Mouse (Mus musculus) adrenal gland, postnatal 4 days (tissue): ENCODE results near the gene Gm45618. TPM values are rescaled to one million over a fixed set of nuclear protein-coding genes. Genes with fewer than 3 reads are reported as not detected.

Experiments
- DNase-seq, 2 experiments: peaks; one replicate each; pipeline ENCODE4 v3.0.0; 2021 to 2022; ENCODE audit warnings: low spot score in 2 of 2, mixed read lengths in 2 of 2
- total RNA-seq, 2 experiments: library from RNA; stranded (reverse); gene quantifications; 2 replicates each; pipeline ENCODE4 v1.2.3; 2021

Gm45618 gene
- total RNA-seq, 2 experiments from 2014 or later: not detected

DNA sequence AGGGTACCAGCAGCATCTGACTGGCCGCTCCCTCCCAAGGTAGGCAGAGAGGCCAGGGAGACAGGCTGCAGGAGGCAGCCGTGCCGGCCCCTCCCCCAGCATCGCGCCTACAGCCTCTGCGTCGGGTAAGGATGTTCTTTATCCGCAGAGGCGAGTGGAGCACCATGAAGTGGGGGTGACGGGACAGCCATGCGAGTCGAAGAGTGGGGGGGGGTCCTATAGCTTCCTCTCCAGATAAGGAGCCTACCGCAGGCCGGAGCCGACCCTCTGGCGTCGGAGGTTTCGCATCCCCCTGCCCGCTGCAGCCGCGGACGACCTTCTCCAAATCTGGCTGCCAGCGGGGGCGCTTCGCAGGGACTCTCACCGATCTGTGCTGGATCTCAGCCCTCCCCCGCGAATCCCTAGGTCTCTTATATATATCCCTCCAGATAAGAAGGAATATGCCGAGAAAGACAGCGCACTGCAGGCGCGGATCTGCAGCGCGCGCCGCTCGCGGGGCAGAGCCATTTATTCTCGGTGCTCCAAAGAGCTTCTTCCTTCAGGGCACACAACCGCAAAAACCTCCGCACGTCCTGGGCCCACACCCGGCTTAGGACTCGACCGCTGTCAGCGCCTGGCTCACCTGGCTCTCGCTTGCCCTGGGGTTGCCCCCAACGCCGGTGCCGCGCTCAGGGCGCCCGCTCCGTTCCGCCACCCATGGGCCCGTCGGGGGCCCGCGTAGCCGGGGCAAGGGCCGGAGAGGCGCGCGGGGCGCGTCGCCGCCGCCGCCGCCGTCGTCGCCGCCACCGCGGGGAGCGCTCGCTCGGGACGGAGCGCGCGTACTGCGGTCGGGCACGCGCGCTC lies 26.0 kb downstream of the Gm45618 start:
- no peak for DNase-seq

GRCm38 (mm10) chr7:142093696-142094240 lies 26.8 kb downstream of the Gm45618 start:
- no peak for DNase-seq

GRCm38 (mm10) chr7:142092991-142093390 lies 27.5 kb downstream of the Gm45618 start:
- DNase-seq: no peak

DNA sequence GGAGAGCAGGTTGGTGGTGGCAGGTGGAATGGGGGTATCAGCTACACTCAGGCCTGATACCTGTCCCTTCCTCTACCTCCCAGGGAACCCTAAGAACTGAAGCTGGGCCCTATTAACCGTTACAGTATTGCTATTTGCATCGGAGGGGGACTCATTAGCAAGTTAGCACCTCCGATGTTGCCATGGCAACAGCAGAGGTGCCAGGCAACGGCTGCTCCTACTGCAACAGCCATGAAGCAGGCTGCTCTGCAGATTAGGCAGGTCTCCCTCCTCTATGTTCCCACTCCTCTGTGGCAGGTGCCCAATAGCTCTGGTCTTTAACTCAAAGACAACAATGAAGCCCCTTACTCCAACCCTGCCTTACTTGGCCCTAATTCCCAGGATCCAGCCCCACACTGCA lies 28.7 kb downstream of the Gm45618 start:
- no peak for DNase-seq

GRCm38 (mm10) chr7:142089648-142090447 lies 30.7 kb downstream of the Gm45618 start:
- DNase-seq: no peak

DNA sequence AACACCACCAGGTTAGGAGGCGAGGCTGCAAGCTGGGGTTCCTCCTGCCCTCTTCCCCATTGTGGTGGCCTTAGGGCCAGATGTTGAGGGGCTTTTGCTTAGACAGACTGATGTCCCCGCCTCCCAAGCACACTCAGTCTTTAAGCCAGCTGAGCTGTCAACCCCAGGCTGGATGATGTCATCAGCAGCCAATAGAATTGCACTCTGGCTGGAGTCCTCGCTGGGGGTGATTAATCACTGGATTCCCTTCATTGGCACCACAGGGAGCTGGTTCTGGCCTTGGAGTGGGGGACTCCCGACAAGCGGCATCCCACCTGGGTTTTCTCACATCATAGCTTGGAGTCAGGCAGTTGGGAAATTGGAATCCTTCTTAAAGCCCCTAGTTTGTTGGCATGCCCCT lies 31.6 kb downstream of the Gm45618 start:
- peak; percentile 22 to 27 for DNase-seq

- DNase-seq: no peak
Observed at GRCm38 (mm10) chr7:142087069-142087652, 33.4 kb downstream of the Gm45618 start.

DNA sequence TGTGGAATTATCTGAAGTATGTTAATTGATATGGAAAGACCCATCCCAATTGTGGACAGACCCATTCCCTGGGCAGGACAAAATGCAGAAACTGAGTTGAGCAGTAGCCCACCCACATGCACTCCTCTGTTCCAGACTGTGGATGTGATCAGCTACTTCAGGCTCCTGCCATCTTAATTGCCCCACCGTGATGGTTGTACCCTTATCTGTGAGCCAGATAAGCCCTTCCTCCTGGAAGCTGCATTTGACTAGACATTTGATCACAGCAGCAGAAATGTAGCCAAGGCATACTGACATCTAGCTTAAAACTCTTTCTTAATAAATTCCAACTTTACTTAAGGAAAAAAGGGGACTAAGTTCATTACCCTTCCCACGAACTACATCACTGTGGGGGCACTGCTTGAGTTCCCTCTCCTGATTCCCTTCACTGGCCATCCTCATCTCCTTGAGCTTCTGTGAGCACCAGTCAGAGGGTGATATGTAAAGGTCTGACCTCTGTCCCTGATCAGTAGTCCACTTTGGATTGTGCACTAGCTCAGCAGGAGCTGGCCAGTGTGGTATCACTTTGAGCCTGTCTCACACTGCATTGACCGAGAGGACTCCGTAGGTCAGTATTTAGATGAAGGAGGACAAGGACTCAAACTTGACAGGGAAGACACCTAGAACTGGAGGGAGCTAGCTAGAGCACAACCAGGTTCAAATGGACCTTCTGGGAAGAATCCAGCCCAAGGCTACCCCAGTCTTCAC lies 34.2 kb downstream of the Gm45618 start:
- DNase-seq: no peak

GRCm38 (mm10) chr7:142084820-142085219 lies 35.7 kb downstream of the Gm45618 start:
- peak; percentile 59 to 76 for DNase-seq

DNA sequence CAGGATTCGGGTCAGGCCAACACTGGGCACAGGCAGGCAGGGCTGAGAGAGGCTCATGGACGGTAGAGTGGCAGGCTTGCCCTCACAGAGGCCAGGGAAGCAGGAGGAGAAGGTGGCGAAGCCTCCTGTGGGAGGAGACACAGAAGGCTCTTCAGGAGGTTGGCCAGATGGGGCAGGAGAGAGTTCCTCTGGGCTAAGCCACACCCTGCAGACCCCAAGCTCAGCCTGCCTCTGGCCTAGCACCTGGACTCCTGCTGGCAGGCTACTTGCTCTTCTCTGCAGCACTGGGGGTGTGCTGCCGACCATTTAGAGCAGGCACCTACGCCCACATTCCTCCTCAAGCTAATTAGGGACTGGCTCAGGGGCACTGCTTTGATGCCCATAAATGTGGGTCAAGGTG lies 36.1 kb downstream of the Gm45618 start:
- DNase-seq: no peak

GRCm38 (mm10) chr7:142083588-142084317 lies 36.8 kb downstream of the Gm45618 start:
- DNase-seq: no peak

DNA sequence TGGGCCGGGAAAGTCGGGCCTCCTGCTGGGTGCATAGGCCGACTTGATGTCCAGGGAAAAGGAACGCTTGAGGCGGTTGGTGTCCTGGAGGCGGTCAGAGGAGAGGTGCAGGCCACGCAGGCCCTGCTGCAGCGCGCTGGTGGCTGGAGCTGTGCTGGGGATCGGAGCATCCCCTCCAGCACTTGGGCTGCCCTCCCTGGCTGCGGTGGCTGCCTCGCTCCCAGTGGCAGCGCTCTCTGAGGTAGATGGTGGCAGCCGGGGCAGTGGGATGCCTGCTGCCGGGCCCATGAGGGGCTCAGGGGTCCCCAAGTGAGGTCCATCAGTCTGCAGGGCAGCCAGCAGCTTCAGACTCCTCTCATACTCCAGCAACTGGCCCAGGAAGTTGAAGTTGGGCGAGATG lies 37.9 kb downstream of the Gm45618 start:
- no peak for DNase-seq

GRCm38 (mm10) chr7:142082179-142082578 lies 38.4 kb downstream of the Gm45618 start:
- no peak for DNase-seq

DNA sequence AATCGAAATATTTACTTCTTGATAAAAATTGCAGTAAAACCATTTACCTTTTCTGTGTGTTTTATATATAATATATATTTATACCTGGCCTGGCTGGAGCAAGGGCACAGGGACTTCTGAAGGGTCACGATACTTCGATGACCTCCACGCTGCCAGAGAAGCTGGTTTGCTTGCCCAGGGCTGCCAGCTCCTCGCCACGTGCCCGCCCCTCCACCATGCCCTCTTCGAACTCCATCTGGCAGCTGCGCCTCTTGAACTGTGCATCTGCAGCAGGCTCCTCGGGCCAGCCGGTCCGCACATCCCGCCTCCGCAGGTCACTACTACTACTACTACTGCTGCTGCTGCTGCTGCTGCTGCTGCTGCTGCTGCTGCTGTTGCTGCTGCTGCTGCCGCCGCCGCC lies 38.8 kb downstream of the Gm45618 start:
- no peak for DNase-seq

- DNase-seq: no peak
Observed at GRCm38 (mm10) chr7:142080876-142081275, 39.7 kb downstream of the Gm45618 start.

- DNase-seq: no peak
Observed at GRCm38 (mm10) chr7:142079365-142079764, 41.2 kb downstream of the Gm45618 start.

DNA sequence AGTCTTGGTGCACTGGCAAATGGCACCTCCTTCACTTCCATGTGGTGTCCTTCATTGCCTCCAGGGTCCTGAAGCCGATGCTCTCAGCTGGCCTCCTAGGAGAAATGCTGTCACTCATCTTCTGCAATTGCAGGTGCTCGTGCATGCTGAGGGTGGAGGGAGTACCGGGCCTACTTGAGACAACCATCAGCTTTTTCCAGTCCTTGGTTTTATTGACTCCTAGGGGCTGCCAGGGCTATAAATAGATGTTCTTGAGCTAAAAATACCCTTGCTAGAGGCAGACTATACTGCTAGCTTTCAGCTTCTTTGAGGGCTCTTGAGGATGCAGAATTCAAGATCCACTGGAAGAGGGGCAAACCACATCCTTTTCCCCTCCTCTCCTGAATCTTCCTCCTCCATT lies 43.4 kb downstream of the Gm45618 start:
- no peak for DNase-seq

DNA sequence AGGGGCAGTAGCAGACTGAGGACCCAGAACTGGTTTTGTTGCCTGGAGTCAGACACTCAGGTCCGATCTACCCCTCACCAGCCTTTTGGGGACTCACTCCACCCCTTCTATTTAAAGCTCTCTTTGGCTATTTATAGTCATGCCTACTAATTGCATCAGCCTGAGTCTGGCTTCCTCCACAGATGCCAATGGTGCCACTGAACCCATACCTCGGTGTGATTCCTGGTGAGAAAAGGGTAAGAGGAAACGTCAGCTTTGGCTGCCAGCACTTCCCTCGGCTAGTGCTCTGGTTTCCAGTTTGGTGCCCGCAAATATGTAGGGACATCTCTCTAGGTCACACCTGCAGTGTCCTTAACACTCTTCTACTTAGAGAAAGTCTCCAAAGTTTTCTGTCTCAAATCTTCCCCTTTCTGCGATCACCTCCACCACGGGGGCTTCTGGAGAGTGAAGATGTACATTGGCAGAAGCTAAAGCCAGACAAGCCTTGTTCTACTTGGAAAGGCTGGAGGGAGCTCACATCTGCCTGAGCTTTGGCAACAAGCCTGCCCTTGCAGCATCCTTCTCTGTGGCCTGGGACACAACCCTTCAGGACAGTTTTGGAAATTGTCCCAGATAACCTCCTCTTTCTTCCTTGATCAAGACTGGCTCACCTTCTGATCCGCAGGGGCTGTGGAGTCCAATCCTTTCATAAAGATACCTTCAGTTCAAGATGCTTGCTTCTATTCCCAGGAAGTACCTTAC lies 46.2 kb downstream of the Gm45618 start:
- DNase-seq: no peak

GRCm38 (mm10) chr7:142071717-142072116 lies 48.8 kb downstream of the Gm45618 start:
- DNase-seq: no peak

GRCm38 (mm10) chr7:142071212-142071578 lies 49.3 kb downstream of the Gm45618 start:
- DNase-seq: no peak
